Mouse (Mus musculus): ENCODE results near the gene Hsp90ab1.

Gene Hsp90ab1

DNA sequence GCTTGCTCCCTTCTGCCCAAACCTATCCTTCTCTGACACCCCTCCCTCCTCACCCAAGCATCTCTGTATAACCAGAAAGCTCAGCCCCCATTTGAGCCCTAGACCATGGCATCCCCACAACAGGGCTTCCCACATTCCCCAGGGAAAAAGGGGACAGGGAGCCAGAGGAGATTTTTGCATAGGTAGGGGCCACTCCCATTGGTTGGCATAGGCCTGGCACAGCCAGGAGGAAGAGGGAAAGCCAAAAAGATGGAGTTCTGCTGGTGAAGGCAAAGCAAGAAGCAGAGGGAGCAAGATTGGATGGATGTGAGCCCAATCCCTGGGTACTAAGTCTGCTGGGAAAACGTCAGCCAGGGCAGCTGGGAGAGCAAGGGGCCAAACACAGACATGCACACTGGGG, 30.0 kb downstream of the Hsp90ab1 start:
- no peak for DNase-seq (ENCODE audit: low spot score)

DNA sequence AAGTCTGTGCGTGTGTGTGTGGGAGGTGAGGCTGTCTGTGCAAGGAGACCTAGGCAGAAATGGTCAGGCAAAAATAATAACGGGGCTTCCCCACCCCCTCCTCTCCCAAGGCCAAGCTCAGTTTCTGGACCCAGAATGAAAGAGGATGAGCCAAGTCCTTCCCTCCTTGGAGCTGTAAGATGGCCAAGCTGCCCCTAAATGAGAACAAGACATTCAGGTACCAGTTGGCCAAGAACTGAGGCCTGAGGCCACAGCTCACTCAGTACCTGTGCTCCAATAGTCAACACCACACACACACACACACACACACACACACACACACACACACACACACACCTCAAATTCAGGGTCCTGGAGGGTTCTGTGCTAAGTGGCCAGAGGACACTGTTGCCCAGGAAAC, 30.4 kb downstream of the Hsp90ab1 start:
- DNase-seq (ENCODE audit: low spot score), result no peak

DNA sequence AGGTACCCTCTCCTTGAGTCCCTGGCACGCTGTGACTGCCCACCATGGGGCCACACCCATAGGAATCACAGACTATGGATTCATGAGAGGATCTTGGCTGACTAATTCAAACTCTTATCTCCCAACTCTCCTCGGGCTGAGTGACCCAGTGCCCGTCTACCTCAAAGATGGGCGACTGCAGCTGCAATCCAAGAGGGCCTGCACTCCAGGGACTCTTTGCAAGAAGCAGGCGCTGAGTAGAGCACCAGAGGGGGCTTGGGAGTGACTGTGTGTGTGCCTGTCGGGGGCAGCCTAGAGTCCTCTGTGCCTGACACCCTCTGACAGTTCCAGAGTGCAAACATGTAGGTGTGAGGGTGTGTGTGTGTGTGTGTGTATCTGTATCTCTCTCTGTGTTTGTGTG, 30.9 kb downstream of the Hsp90ab1 start:
- no peak for DNase-seq (ENCODE audit: low spot score)

DNA sequence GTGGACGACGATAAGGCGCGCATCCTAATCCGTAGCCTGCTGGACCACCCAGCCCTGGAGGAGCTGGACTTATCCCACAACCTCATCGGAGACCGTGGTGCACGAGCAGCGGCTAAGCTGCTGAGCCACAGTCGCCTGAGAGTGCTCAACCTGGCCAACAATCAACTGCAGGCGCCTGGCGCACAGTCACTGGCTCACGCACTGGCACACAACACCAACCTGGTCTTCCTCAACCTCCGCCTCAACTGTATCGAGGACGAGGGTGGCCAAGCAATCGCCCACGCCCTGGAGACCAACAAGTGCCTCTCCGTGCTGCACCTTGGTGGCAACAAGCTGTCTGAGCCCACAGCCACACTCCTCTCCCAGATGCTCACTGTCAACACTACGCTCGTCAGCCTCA, 33.4 kb downstream of the Hsp90ab1 start:
- no peak for DNase-seq (ENCODE audit: low spot score)

DNA sequence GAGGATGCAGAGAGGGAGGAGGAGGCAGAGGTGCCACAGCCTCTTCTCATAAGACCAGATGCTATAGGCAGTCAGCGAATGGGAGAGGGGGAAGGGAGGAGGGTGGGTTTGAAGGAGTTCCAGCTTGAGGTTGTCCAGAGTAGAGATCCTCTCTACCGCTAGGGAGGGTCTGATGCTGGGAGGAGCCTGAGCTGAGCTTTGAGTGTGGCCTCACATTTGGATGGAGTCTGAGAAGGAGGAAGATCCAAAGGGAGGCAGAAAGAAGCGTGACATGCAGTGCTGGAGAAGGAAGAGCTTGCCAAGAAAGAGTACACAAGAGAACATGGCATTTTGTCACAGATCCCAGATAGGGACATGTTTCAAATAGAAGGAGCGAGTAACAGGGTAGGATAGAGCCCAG, 34.7 kb downstream of the Hsp90ab1 start:
- DNase-seq (ENCODE audit: low spot score), result no peak

DNA sequence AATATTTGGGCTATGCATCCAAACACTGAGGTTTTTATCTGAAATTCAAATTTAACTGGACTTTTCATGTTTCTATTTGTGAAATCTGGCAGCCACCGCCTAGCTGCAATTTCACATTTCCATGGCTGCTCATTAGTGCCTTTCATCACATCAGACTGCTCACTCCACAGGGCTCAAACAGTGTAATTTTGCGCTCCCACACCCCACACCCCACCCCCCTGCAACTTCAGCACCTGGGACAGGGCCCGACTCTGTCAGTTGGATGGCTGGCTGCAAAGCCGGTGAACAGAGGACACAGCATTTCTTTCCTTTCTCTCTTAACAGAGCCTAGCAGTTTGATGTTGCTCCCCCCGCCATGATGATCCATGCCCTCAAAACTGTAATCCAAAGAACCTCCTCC, 36.8 kb downstream of the Hsp90ab1 start:
- DNase-seq (ENCODE audit: low spot score), result no peak

DNA sequence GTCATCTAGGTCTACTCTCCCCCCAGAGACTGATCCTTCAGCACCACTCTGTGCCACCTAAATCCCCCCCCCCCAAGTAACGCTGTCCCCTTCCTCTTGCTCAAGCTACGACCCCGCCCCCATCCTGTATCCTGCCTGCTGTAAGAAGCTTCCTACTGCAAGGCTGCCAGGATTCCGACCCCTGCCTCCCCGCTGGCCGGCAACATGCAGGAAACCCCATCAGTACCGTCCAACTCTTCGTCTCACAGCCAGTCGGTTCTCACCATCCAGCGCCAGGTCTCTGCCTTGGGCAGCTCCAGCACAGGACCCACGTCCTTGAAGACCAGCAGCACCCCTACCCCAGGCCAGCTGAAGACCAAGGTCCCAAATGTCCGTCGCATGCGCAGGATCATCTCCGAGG, 40.2 kb downstream of the Hsp90ab1 start:
- no peak for DNase-seq (ENCODE audit: low spot score)

DNA sequence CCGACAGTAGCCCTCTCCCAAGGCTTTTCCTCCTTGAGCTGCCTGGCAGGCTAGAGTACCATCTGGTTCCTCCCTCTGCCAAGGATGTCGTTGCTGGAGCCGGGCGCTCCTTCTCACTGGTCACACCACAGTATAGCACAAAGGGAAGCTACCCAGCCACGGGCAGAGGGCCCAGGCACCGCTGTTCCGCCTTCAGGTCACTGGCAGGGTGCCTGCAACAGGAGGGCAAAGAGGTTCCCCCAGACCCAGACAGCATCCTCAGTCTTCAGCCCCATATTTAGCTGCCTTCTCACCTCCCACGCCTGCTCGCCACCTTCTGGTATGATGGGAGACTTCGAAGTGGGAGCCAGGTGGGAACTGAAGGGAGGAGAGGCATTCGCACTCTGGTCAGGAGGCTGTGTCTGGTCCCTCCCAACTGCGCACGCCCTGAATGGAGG, 42.7 kb downstream of the Hsp90ab1 start:
- no peak for DNase-seq (ENCODE audit: low spot score)

DNA sequence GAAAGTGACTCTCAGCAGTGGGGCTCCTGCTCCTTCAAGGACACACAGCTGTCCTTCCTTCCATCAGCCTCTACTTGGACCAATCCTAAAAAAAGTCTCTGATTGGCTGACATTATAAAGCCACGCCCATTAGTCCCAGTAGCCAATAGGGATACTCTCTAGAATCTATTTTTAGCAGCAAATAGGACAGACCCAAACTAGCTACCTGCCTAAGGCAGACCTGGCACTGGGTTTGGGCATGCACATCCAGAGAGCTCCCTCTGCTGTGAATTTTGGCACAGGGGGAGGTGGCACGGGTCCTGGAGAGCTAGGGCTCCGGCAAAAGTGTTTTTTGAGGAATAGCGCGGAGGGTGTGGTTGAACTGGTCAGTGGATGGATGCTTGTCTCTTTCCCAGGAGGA, 46.5 kb downstream of the Hsp90ab1 start:
- no peak for DNase-seq (ENCODE audit: low spot score)

DNA sequence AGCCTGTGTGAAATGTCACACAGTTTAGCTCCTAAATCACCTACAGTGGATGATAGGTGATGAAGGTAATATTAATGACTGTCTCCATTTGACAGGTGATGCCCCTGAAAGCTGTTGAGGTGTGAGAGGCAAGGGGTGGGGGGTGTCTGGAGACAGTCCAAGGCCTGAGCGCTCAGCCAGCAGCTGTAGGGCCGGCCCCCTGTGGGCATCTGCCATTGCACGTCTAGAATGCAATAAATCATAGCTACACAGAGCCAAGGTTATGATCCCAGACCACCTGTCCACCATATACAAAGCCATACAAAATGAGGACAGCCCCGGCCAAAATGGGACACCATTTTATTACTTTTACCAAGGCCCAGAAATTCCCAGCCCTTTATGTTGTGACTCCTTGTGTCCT, 48.1 kb downstream of the Hsp90ab1 start:
- no peak for DNase-seq (ENCODE audit: low spot score)

DNA sequence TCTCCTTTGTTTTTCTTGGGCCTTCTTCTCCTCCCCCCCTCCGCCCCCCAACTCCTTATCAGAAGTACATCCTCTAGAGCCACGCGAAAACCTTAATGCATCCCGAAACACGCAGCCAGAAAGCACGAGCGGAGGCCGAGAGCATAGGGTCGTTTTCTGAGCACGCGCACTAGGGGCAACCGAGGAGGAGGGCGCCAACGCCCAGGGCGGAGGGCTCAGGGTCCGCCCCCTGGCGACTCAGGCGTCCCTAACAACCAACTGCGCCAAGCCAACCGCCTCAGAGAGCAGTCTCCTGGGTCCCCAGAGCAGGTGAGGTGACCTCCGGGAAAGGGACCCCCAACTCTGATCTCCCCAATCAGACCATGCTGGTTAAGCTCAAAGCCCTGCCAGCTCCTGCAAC, 49.8 kb downstream of the Hsp90ab1 start, which contains the start of gene Tcte1:
Tcte1 (plus strand) TSS at position 172 of the 400 bp plus-strand sequence.
- DNase-seq (ENCODE audit: low spot score), result peak; percentile 42

DNA sequence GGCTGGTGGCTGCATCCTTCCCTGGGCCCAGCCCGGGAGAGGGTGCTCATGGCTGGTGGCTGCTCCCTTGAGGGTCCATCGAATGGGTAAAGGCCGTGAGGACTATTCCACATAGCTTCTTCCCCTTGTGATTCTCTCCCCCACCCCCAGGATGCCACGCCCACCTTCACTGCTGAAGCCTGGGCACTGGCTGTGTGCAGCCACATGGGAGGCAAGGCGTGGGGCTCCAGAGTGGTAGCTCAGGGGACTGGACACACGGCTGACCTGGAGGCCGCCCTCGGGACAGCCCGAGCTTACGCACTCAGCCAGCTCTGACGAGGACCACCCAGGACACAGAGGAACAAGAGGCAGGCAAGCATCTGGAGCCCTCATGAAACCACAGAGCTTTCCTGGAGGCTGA, 52.9 kb downstream of the Hsp90ab1 start:
- DNase-seq (ENCODE audit: low spot score), result no peak

DNA sequence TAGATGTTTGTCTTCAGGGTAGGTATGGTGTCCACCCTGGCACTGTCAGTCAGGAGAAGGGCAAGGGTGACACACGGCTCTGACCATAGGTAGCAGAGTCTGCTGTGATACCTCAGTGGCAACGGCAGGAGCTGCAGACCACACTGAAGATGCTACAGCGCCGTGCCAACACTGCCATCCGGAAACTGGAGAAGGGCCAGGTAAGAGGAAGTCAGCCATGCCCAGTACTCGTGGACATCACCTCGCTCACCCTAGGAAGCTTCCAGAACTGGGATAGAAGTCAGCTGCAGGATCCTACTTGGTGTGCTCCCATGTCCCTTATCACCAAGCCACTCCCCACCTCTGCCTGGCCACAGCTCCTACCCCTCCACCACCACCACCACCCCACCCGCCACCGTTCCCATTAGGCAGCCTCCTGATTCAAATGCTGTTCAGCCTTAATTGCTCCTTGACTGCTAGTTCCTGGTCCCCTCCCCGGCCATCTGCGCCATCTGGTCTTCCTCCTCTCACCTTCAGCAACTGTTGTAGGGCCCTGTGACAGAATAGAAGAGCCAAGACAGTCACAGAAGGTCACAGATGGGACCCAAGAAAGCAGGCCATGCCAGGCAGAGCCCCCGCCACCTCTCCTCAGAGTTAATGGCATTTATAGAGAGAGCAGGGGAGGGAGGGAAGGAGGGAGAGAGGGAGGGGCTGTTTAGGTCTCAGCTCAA, 54.1 kb downstream of the Hsp90ab1 start:
- DNase-seq (ENCODE audit: low spot score), result no peak

Measured in yolk sac, embryonic 10.5 days (tissue).